Mouse (Mus musculus): Measurements from ENCODE around the gene Zfp113.

Gene Zfp113

GRCm38 (mm10) chr5:138092771-138093170, 62.8 kb downstream of the Zfp113 start:
- no peak for TF ChIP-seq GATA4 (IDR thresholded peaks at IDR 0.05; ENCODE audit: insufficient replicate concordance, low read length)

GRCm38 (mm10) chr5:138090737-138091136, 64.8 kb downstream of the Zfp113 start:
- TF ChIP-seq GATA4 (IDR thresholded peaks at IDR 0.05; ENCODE audit: insufficient replicate concordance, low read length) = no peak

GRCm38 (mm10) chr5:138090271-138090670, 65.3 kb downstream of the Zfp113 start:
- no peak for TF ChIP-seq GATA4 (IDR thresholded peaks at IDR 0.05; ENCODE audit: insufficient replicate concordance, low read length)
